Mouse (Mus musculus): Measurements from ENCODE around the gene Ccdc138. TPM values are rescaled to one million over a fixed set of nuclear protein-coding genes. Genes with fewer than 3 reads are reported as not detected.

The Ccdc138 gene
- total and polyA plus RNA-seq, 2 experiments from 2014 or later = 1.9 to 2.8 TPM

DNA sequence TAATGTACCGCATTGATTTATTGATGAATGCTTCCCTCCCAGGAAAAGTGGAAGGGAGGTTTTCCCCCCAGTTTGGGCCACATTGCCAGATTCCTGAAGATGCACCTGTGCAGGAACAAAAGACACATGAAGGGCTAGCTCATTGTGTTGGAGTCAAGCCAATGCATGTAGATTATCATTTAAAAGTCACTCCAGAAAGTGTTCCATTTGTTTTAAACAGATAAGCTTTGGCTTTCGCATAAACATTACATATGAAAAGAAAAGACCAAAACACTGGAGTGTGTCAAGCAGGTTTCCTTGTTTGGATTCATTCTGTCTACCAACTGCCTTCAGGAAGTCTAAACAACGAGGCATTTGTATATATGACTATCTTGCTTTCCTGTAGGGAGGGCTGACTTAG, 96.7 kb downstream of the Ccdc138 start:
- H3K4me1 ChIP-seq (ENCODE audit: control insufficient read depth, insufficient read depth) = peaks cover 11% of the 10 kb centered on the region
- no peaks in the 10 kb centered on the region for H3K27me3 ChIP-seq (ENCODE audit: control insufficient read depth, insufficient read depth, low read length)
- H3K9ac ChIP-seq (replicated peaks; ENCODE audit: low read depth, low read length) = no peak overlapping the region
- H3K4me2 ChIP-seq (ENCODE audit: low read depth, low read length) = no peak overlapping the region
- H3K4me3 ChIP-seq (ENCODE audit: low read depth, low read length) = no peak overlapping the region
- H3K27ac ChIP-seq (ENCODE audit: low read depth) = no peak overlapping the region
- no peak for TF ChIP-seq EP300 (IDR thresholded peaks at IDR 0.05; ENCODE audit: low read depth)
- no peak for TF ChIP-seq CTCF (IDR thresholded peaks at IDR 0.05; ENCODE audit: low read depth)
- ATAC-seq (ENCODE audit: insufficient read depth, low read depth) (no peak), DNase-seq (ENCODE audit: low spot score) (no peak)
- H3K9me3 ChIP-seq (replicated peaks; ENCODE audit: control insufficient read depth, low read length) = no peaks in the 10 kb centered on the region
- H3K36me3 ChIP-seq (replicated peaks; ENCODE audit: control insufficient read depth, insufficient read depth, low read length) = no peaks in the 10 kb centered on the region
- WGBS = 71% methylated on average over 3 of the region's 3 CpGs

DNA sequence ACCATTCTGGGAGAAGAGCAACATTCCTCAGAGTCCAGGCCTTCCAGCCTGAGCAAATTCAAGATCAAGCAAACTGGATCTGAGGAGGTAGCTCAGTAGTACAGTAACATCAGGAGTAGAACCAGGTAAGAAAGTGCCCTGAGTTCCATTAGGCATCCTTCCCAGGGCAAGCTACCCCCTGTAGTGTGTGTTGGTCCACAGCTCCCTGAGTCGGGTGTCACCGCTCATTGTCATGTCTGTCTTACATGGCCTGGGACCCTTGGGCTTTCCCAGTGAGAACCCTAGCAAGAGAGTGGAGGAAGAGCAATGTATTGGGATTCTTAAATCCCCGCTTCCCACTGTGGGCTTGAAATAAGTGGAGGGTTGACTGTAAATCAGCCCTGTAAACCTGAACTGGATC, 97.4 kb downstream of the Ccdc138 start:
- WGBS = 90% methylated on average over 3 of the region's 3 CpGs
- H3K27me3 ChIP-seq (ENCODE audit: control insufficient read depth, insufficient read depth, low read length) = no peaks in the 10 kb centered on the region

GRCm38 (mm10) chr10:58595821-58596220, 98.1 kb downstream of the Ccdc138 start:
- peak overlapping the region; percentile 28; the same call in 1 of the 2 replicates for H3K27ac ChIP-seq (ENCODE audit: low read depth)
- peak; percentile 67 for DNase-seq (ENCODE audit: low spot score)
- peak; percentile 88 for ATAC-seq (ENCODE audit: insufficient read depth, low read depth)

More for the DNA sequence above, 97.4 kb downstream of the Ccdc138 start:
- Histone ChIP-seq H3K36me3 (replicated peaks; ENCODE audit: control insufficient read depth, insufficient read depth, low read length) (no peaks in the 10 kb centered on the region), H3K27ac (ENCODE audit: low read depth) (no peak overlapping the region), H3K9me3 (replicated peaks; ENCODE audit: control insufficient read depth, low read length) (no peaks in the 10 kb centered on the region), H3K4me1 (ENCODE audit: control insufficient read depth, insufficient read depth) (peaks cover 11% of the 10 kb centered on the region), H3K4me2 (ENCODE audit: low read depth, low read length) (no peak overlapping the region), H3K9ac (replicated peaks; ENCODE audit: low read depth, low read length) (no peak overlapping the region), H3K4me3 (ENCODE audit: low read depth, low read length) (no peak overlapping the region)
- TF ChIP-seq EP300 (IDR thresholded peaks at IDR 0.05; ENCODE audit: low read depth) (no peak), CTCF (IDR thresholded peaks at IDR 0.05; ENCODE audit: low read depth) (no peak)
- DNase-seq (ENCODE audit: low spot score) (no peak), ATAC-seq (ENCODE audit: insufficient read depth, low read depth) (no peak)

DNA sequence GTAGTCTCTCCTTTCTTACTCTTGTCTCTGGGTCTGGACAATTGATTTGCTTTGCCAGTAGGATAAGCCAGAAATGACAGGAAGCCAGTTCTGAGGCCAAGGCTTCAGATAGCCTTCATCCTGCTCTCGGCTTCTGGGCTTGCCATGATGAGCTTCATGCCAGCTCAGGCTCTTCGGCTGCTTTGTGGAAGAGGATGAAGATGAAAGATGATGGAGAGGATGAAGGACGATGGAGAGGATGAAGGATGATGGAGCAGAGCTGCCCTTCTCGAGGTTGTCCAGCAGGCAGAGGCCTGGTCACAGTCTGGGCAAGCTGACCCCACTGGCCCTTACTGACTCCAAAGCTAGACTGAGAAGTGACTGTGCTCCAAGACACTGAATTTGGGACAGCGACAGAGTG, 102.4 kb downstream of the Ccdc138 start:
- ATAC-seq (ENCODE audit: insufficient read depth, low read depth) (no peak), DNase-seq (ENCODE audit: low spot score) (no peak)
- TF ChIP-seq CTCF (IDR thresholded peaks at IDR 0.05; ENCODE audit: low read depth) (no peak), EP300 (IDR thresholded peaks at IDR 0.05; ENCODE audit: low read depth) (no peak)
- H3K9me3 ChIP-seq (replicated peaks; ENCODE audit: control insufficient read depth, low read length) = no peaks in the 10 kb centered on the region
- no peaks in the 10 kb centered on the region for H3K27me3 ChIP-seq (ENCODE audit: control insufficient read depth, insufficient read depth, low read length)
- H3K4me2 ChIP-seq (ENCODE audit: low read depth, low read length) = no peak overlapping the region
- H3K4me3 ChIP-seq (ENCODE audit: low read depth, low read length) = no peak overlapping the region
- no peak overlapping the region for H3K9ac ChIP-seq (replicated peaks; ENCODE audit: low read depth, low read length)
- peaks cover 19% of the 10 kb centered on the region for H3K4me1 ChIP-seq (ENCODE audit: control insufficient read depth, insufficient read depth)
- no peaks in the 10 kb centered on the region for H3K36me3 ChIP-seq (replicated peaks; ENCODE audit: control insufficient read depth, insufficient read depth, low read length)
- 78% methylated on average over 5 of the region's 5 CpGs for whole genome bisulfite sequencing
- H3K27ac ChIP-seq (ENCODE audit: low read depth) = no peak overlapping the region

More at GRCm38 (mm10) chr10:58595821-58596220, 98.1 kb downstream of the Ccdc138 start:
- no peak overlapping the region for H3K9ac ChIP-seq (replicated peaks; ENCODE audit: low read depth, low read length)
- WGBS = 33% methylated on average over 5 of the region's 5 CpGs
- H3K4me3 ChIP-seq (ENCODE audit: low read depth, low read length) = no peak overlapping the region
- H3K4me1 ChIP-seq (ENCODE audit: control insufficient read depth, insufficient read depth) = peaks cover 11% of the 10 kb centered on the region
- H3K9me3 ChIP-seq (replicated peaks; ENCODE audit: control insufficient read depth, low read length) = no peaks in the 10 kb centered on the region
- no peaks in the 10 kb centered on the region for H3K36me3 ChIP-seq (replicated peaks; ENCODE audit: control insufficient read depth, insufficient read depth, low read length)
- H3K4me2 ChIP-seq (ENCODE audit: low read depth, low read length) = no peak overlapping the region
- no peak for TF ChIP-seq CTCF (IDR thresholded peaks at IDR 0.05; ENCODE audit: low read depth)
- TF ChIP-seq EP300 (IDR thresholded peaks at IDR 0.05; ENCODE audit: low read depth) = no peak
- no peaks in the 10 kb centered on the region for H3K27me3 ChIP-seq (ENCODE audit: control insufficient read depth, insufficient read depth, low read length)

DNA sequence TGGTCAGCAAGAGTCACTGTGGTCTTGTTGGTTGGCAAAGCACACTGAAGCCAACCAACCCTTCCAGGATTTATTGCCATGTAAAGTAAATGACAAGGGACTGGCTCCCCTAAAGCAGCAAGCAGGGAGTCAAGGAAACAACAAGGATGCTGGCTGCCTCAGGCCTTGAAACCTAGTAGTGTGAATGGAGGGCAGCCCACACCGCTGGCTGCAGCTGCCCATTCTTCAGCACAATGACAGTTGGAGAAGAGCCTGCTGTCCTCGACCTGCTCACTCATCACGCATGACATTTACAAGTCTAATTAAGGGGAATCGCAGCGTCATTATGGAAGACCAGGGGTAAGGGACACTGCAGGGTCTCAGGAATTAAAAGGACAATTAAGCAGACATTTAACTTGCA, 103.2 kb downstream of the Ccdc138 start:
- Histone ChIP-seq H3K4me3 (ENCODE audit: low read depth, low read length) (no peak overlapping the region), H3K27me3 (ENCODE audit: control insufficient read depth, insufficient read depth, low read length) (no peaks in the 10 kb centered on the region), H3K9me3 (replicated peaks; ENCODE audit: control insufficient read depth, low read length) (no peaks in the 10 kb centered on the region), H3K9ac (replicated peaks; ENCODE audit: low read depth, low read length) (no peak overlapping the region), H3K4me2 (ENCODE audit: low read depth, low read length) (no peak overlapping the region), H3K27ac (ENCODE audit: low read depth) (no peak overlapping the region), H3K36me3 (replicated peaks; ENCODE audit: control insufficient read depth, insufficient read depth, low read length) (no peaks in the 10 kb centered on the region), H3K4me1 (ENCODE audit: control insufficient read depth, insufficient read depth) (peaks cover 15% of the 10 kb centered on the region)
- 51% methylated on average over 5 of the region's 5 CpGs for WGBS
- no peak for ATAC-seq (ENCODE audit: insufficient read depth, low read depth)
- DNase-seq (ENCODE audit: low spot score) = no peak
- TF ChIP-seq EP300 (IDR thresholded peaks at IDR 0.05; ENCODE audit: low read depth) (no peak), CTCF (IDR thresholded peaks at IDR 0.05; ENCODE audit: low read depth) (no peak)

- ATAC-seq (ENCODE audit: insufficient read depth, low read depth) (no peak), DNase-seq (ENCODE audit: low spot score) (no peak)
- Histone ChIP-seq H3K9ac (replicated peaks; ENCODE audit: low read depth, low read length) (no peak overlapping the region), H3K27me3 (ENCODE audit: control insufficient read depth, insufficient read depth, low read length) (no peaks in the 10 kb centered on the region), H3K4me3 (ENCODE audit: low read depth, low read length) (no peak overlapping the region), H3K4me1 (ENCODE audit: control insufficient read depth, insufficient read depth) (peaks cover 11% of the 10 kb centered on the region), H3K27ac (ENCODE audit: low read depth) (no peak overlapping the region), H3K36me3 (replicated peaks; ENCODE audit: control insufficient read depth, insufficient read depth, low read length) (no peaks in the 10 kb centered on the region), H3K4me2 (ENCODE audit: low read depth, low read length) (no peak overlapping the region), H3K9me3 (replicated peaks; ENCODE audit: control insufficient read depth, low read length) (no peaks in the 10 kb centered on the region)
- TF ChIP-seq EP300 (IDR thresholded peaks at IDR 0.05; ENCODE audit: low read depth) (no peak), CTCF (IDR thresholded peaks at IDR 0.05; ENCODE audit: low read depth) (no peak)
- 62% methylated on average over 6 of the region's 6 CpGs for WGBS
These were observed 103.7 kb downstream of the Ccdc138 start for GRCm38 (mm10) chr10:58601431-58601901.

Data from heart, postnatal 0 days (tissue).